Mouse (Mus musculus) liver, postnatal 0 days (tissue): ENCODE measurements around the gene Nars2. TPM values are rescaled to one million over a fixed set of nuclear protein-coding genes. Genes with fewer than 3 reads are reported as not detected.

Experiments used
- ATAC-seq: fragments of 200-750 bp; cut with Nextera tagmentation; 2 replicates; pipeline ENCODE4 v1.8.0; 2017; ENCODE audit warnings: mild to moderate bottlenecking, moderate library complexity
- DNase-seq: peaks from one replicate; pipeline ENCODE4 v3.0.0-alpha.2; 2016
- H3K27ac ChIP-seq: fragments of 300-500 bp; sonication (generic); 2 replicates; pipeline ENCODE4 v1.5.1; 2014; ENCODE audit warnings: antibody characterized with exemption, moderate library complexity, mild to moderate bottlenecking, low read depth
- H3K27me3 ChIP-seq: fragments of 300-500 bp; sonication (generic); 2 replicates; pipeline ENCODE4 v1.6.1; 2014; ENCODE audit warnings: low read length, control low read depth, mixed read lengths; ENCODE audit not compliant: insufficient read depth
- H3K36me3 ChIP-seq: fragments of 300-500 bp; sonication (generic); replicated peaks from 2 replicates; pipeline ENCODE4 v1.6.1; 2014; ENCODE audit warnings: mild to moderate bottlenecking, control low read depth, low read length, moderate library complexity, mixed read lengths; ENCODE audit not compliant: insufficient read depth
- H3K4me1 ChIP-seq: fragments of 300-500 bp; sonication (generic); 2 replicates; pipeline ENCODE4 v1.6.1; 2014; ENCODE audit warnings: antibody characterized with exemption, mild to moderate bottlenecking, control low read depth; ENCODE audit not compliant: insufficient read depth
- H3K4me2 ChIP-seq: fragments of 300-500 bp; sonication (generic); 2 replicates; pipeline ENCODE4 v1.6.1; 2014; ENCODE audit warnings: low read depth, mild to moderate bottlenecking, low read length, moderate library complexity, mixed read lengths
- H3K4me3 ChIP-seq: fragments of 300-500 bp; sonication (generic); 2 replicates; pipeline ENCODE4 v1.5.1; 2014; ENCODE audit warnings: low read depth, low read length
- H3K9ac ChIP-seq: fragments of 300-500 bp; sonication (generic); replicated peaks from 2 replicates; pipeline ENCODE4 v1.6.1; 2014; ENCODE audit warnings: mild to moderate bottlenecking, moderate library complexity
- H3K9me3 ChIP-seq: fragments of 300-500 bp; sonication (generic); 2 replicates; pipeline ENCODE4 v1.6.1; 2016; ENCODE audit warnings: mild to moderate bottlenecking, control low read depth, low read length, mixed read lengths
- CTCF ChIP-seq: sonication (generic); IDR thresholded peaks from 2 replicates; pipeline ENCODE4 v1.5.1; 2016; ENCODE audit warnings: antibody characterized with exemption, low read depth
- EP300 ChIP-seq: IDR thresholded peaks from 2 replicates; pipeline ENCODE4 v1.6.1; 2016; ENCODE audit warnings: antibody characterized with exemption, low read depth, mild to moderate bottlenecking
- WGBS: fragments of 180-500 bp; shearing (Covaris S2); extraction: QIAGEN DNeasy Blood & Tissue Kit; methylation state at CpG from one replicate; pipeline ENCODE4 v1.1.7; 2014; ENCODE audit not compliant: insufficient replicate concordance; 5-methylcytosine and 5-hydroxymethylcytosine counted together
- polyA plus RNA-seq: library from polyadenylated mRNA; unstranded; fragments of >200 nt; fragmentation: Nextera tagmentation; extraction: Ambion mirVana; gene quantifications from 2 replicates; pipeline ENCODE4 v1.2.1, GENCODE M21; 2015

Gene Nars2
- polyA plus RNA-seq, 1 experiment from 2014 or later: 14.1 TPM

DNA sequence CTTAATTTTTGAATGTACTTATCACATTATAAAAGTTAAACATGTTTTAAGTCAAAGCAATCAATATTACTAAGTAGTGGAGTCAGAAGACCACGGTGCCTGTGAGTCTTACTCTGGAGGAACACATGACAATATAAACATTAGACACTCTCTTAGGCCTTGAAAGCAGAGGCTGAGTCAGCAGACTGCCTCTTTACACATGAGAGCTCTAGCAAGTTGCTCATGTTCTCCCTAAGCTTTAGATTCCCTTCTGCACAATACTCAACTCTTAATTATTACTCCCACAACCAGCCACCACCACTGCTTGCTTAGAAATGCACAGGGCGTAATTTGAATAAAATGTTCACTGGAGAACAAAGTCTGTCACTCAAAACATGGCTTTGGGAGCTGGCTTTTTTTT is 81.1 kb downstream of the Nars2 start:
- H3K4me3 ChIP-seq: no peak overlapping the region
- no peaks in the 10 kb centered on the region for H3K9me3 ChIP-seq
- H3K27me3 ChIP-seq: no peaks in the 10 kb centered on the region
- H3K4me1 ChIP-seq: no peaks in the 10 kb centered on the region
- H3K27ac ChIP-seq: no peak overlapping the region
- TF ChIP-seq EP300 (no peak), CTCF (no peak)
- ATAC-seq: no peak
- no peak for DNase-seq
- no peak overlapping the region for H3K4me2 ChIP-seq
- WGBS: 78% methylated on average over 2 of the region's 2 CpGs
- peaks cover 5% of the 10 kb centered on the region; the same call in 1 of the 2 replicates for H3K36me3 ChIP-seq
- H3K9ac ChIP-seq: no peak overlapping the region

DNA sequence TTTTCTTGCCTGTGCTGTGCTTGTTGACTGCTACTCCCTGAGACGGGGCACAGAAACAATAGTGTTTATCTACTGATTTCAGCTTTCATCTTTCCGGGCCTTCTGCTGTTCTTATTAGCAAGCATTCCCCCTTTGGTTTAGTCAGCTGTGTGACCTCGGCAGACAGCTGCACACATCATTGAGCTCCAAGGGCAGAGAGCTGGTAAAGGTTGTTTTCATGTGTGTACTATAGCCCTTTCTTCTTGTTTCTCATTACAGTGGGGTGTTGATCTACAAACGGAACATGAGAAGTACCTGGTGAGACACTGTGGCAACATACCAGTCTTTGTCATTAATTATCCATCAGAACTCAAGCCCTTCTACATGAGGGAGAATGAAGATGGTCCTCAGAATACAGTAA is 88.3 kb downstream of the Nars2 start:
- H3K36me3 ChIP-seq: peaks cover 14% of the 10 kb centered on the region
- H3K4me2 ChIP-seq: no peak overlapping the region
- 76% methylated on average over 4 of the region's 4 CpGs for WGBS
- H3K27ac ChIP-seq: no peak overlapping the region
- no peaks in the 10 kb centered on the region for H3K4me1 ChIP-seq
- DNase-seq (no peak), ATAC-seq (no peak)
- no peak for TF ChIP-seq CTCF
- H3K27me3 ChIP-seq: no peaks in the 10 kb centered on the region
- H3K4me3 ChIP-seq: no peak overlapping the region
- H3K9me3 ChIP-seq: no peaks in the 10 kb centered on the region
- H3K9ac ChIP-seq: no peak overlapping the region

DNA sequence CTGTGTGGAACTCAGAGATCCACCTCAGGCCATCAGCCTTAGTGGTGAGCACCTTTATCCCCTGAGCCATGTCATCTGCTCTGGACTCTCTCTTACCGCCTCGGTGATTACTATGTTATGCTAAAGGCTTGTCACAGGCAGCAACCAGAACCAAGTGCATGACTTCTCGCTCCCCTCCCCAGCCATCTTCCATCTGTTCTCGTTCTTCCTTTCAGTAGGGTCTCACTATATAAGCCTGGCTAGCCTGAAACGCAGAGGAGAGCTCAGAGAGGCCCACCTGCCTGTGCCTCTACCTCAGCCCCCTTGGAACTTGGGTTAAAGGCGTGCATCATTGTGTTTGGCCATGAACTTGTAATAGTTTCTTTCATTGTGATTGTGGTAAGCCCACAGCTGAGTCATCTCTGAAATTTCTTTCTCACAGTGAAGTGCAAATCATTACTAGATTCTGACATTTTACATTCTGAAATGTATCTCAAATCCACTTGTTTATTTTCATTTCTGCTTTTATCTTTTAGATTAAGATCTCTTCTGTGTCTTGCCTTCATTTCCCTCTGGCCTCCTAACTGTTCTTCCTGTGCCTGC is 90.7 kb downstream of the Nars2 start:
- no peak for ATAC-seq
- H3K27me3 ChIP-seq: no peaks in the 10 kb centered on the region
- H3K4me3 ChIP-seq: no peak overlapping the region
- no peaks in the 10 kb centered on the region for H3K9me3 ChIP-seq
- TF ChIP-seq CTCF (no peak), EP300 (no peak)
- peaks cover 17% of the 10 kb centered on the region for H3K36me3 ChIP-seq
- H3K27ac ChIP-seq: no peak overlapping the region
- H3K4me2 ChIP-seq: no peak overlapping the region
- no peaks in the 10 kb centered on the region for H3K4me1 ChIP-seq
- WGBS: 80% methylated on average over 6 of the region's 6 CpGs
- no peak overlapping the region for H3K9ac ChIP-seq
- no peak for DNase-seq

DNA sequence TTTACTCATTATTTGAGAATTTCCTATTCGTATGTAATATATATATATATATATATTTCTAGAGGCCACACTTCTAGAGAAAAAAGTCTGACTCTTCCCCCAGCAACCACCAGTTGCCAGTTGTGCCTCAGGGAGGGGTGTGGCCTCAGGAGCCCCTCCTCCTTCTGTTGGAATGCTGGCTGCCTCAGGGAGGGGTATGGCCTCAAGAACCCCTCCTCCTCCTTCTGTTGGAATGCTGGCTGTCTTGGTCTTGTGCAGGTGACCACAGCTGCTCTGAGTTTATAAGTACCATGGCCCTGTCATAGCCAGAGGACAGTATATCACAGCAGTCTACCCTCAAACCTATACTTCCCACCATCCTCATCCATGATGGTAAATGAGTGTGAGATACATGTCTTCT is 91.7 kb downstream of the Nars2 start:
- H3K9me3 ChIP-seq: no peaks in the 10 kb centered on the region
- H3K36me3 ChIP-seq: peaks cover 21% of the 10 kb centered on the region
- no peak overlapping the region for H3K9ac ChIP-seq
- WGBS: 76% methylated on average over 1 of the region's 1 CpGs
- no peak overlapping the region for H3K4me3 ChIP-seq
- no peak overlapping the region for H3K27ac ChIP-seq
- no peaks in the 10 kb centered on the region for H3K27me3 ChIP-seq
- ATAC-seq (no peak), DNase-seq (no peak)
- H3K4me2 ChIP-seq: no peak overlapping the region
- TF ChIP-seq EP300 (no peak), CTCF (no peak)
- no peaks in the 10 kb centered on the region for H3K4me1 ChIP-seq

DNA sequence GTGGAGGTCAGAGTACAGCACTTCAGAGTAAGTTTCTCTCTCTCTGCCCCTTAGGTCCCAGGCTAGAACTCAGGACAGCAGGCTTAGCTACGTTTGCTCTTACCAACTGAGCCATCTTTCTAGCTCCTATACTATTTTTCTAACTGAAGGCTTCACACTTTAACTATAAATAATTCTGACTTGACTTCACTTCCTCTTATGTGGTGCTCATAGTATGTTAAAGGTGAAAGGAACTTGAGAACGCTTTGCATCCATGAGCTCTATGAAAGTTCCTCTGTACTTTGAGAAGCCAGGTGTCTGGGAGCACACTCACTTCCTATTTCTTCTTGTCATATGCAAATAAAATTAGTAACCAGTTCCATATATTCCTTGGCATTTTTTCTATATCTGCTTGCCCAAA is 109.7 kb downstream of the Nars2 start:
- TF ChIP-seq CTCF (no peak), EP300 (no peak)
- no peak overlapping the region for H3K4me3 ChIP-seq
- no peak overlapping the region for H3K4me2 ChIP-seq
- no peaks in the 10 kb centered on the region for H3K4me1 ChIP-seq
- H3K27ac ChIP-seq: no peak overlapping the region
- H3K27me3 ChIP-seq: no peaks in the 10 kb centered on the region
- DNase-seq (no peak), ATAC-seq (no peak)
- peaks cover 15% of the 10 kb centered on the region for H3K36me3 ChIP-seq
- no peak overlapping the region for H3K9ac ChIP-seq
- WGBS: 85% methylated on average over 2 of the region's 2 CpGs
- no peaks in the 10 kb centered on the region for H3K9me3 ChIP-seq

DNA sequence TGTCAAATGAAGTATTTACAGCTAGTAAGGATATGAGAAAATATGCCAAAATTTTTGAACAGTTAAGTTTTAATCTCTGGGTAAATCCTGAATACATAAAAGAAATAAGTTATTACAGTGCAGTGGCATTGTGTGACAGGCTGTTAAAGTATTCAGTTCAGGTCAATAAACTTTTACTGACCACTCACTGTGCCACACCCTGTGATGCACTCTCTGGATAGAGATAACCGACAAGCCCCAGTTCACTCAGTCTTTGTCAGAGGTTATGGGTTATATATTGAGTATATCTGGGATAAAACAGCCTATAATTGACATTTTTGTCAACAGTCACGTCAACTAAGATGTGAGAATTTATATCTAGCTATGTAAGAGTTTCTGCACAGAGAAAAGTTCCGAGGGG is 120.2 kb downstream of the Nars2 start:
- no peak for DNase-seq
- Histone ChIP-seq H3K9me3 (no peaks in the 10 kb centered on the region), H3K36me3 (no peaks in the 10 kb centered on the region), H3K9ac (no peak overlapping the region), H3K27me3 (no peaks in the 10 kb centered on the region), H3K4me3 (no peak overlapping the region), H3K4me1 (no peaks in the 10 kb centered on the region), H3K4me2 (no peak overlapping the region), H3K27ac (no peak overlapping the region)
- WGBS: 69% methylated on average over 3 of the region's 3 CpGs
- ATAC-seq: no peak
- TF ChIP-seq CTCF: no peak
- no peak for TF ChIP-seq EP300

DNA sequence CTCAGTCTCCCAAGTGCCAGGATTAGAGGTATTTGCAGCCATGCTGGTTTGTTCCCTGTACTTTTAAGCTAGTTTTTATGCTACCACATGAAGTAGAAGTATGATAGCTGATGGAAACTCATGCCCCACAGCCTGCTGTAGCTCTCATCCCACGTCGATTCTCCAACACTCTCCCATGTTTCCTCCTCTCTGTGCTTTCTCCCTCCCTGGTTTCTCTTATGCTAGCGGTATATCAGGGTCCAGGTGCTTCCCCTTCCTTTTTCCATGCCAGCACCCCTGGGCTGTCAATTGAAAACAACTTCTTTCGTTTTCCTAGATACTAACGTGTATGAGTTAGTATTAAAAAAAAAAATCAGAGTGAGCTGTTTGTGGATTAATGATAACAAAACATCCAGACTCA is 120.8 kb downstream of the Nars2 start:
- Histone ChIP-seq H3K9me3 (no peaks in the 10 kb centered on the region), H3K27ac (no peak overlapping the region), H3K4me3 (no peak overlapping the region), H3K27me3 (no peaks in the 10 kb centered on the region), H3K36me3 (no peaks in the 10 kb centered on the region), H3K4me1 (no peaks in the 10 kb centered on the region), H3K9ac (no peak overlapping the region), H3K4me2 (no peak overlapping the region)
- 66% methylated on average over 5 of the region's 5 CpGs for WGBS
- DNase-seq (no peak), ATAC-seq (no peak)
- TF ChIP-seq CTCF (no peak), EP300 (no peak)
